Mouse (Mus musculus) macrophage (primary cell): Measurements from ENCODE around the gene Psenen. TPM values are rescaled to one million over a fixed set of nuclear protein-coding genes. Genes with fewer than 3 reads are reported as not detected.

Source experiments
- H3K27ac ChIP-seq: fragments of 350-480 bp; formaldehyde crosslinking; 2 replicates; pipeline ENCODE4 v1.9.0; 2021
- H3K36me3 ChIP-seq: fragments of 350-480 bp; formaldehyde crosslinking; 2 replicates; pipeline ENCODE4 v1.9.0; 2021; ENCODE audit errors: inconsistent target
- H3K4me3 ChIP-seq: fragments of 350-480 bp; formaldehyde crosslinking; 2 replicates; pipeline ENCODE4 v1.9.0; 2021; ENCODE audit errors: inconsistent target
- H3K79me2 ChIP-seq: fragments of 350-480 bp; formaldehyde crosslinking; 2 replicates; pipeline ENCODE4 v1.9.0; 2021; ENCODE audit errors: inconsistent target
- WGBS: methylation state at CpG from one replicate; pipeline ENCODE4 v1.1.7; 2026; ENCODE audit warnings: inconsistent platforms; ENCODE audit not compliant: missing documents; 5-methylcytosine and 5-hydroxymethylcytosine counted together
- polyA plus RNA-seq: library from polyadenylated mRNA; stranded (reverse); fragments of 250-400 nt; gene quantifications from 3 replicates; pipeline ENCODE4 v1.2.4, GENCODE M21; 2018; ENCODE audit warnings: inconsistent platforms

Psenen gene
- polyA plus RNA-seq, 1 experiment from 2014 or later, result 123 TPM

DNA sequence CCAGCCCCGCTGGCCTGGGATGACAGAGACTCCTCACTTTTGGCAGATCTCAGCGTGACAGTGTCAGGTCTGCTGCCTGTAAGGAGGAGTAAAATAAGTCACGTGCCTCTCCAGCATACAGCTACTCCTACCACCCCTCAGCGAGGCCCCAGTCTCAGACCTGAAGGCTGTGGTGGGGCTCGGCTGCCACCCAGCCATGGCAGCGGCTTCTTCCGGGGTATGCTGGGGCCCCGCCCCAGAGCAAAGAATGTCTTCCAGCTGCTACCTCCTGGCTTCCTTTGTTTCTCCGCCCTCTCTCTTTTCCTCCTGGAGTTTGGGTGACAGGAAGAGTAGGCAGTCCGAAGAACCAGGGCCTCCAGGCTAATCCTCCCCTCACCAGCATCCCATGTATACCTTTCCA is 37.5 kb downstream of the Psenen start:
- Histone ChIP-seq H3K36me3 (no peaks in the 10 kb centered on the region), H3K4me3 (no peak overlapping the region), H3K27ac (no peak overlapping the region), H3K79me2 (no peaks in the 10 kb centered on the region)
- 94% methylated on average over 10 of the region's 10 CpGs for WGBS

DNA sequence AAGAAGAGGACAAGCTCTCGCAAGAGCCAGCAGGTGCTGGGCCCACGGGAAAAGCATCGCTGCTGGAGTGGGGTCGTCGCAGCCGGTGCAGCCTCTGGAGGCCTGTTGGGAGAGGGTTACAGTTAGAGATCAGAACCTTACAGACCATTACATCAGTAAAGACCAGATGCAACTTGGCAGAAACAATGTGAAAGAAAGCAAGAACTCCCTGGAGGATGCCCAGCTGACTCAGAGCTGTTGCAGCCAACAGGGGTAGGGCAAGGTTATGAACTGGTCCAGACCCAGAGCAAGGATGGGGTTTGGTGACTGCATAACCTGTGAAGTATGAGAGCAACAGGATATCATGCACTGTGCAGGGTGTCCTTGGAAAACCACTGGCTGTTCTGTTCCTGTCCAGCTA is 38.9 kb downstream of the Psenen start:
- H3K4me3 ChIP-seq, result no peak overlapping the region
- H3K27ac ChIP-seq, result no peak overlapping the region
- no peaks in the 10 kb centered on the region for H3K79me2 ChIP-seq
- H3K36me3 ChIP-seq, result no peaks in the 10 kb centered on the region
- 92% methylated on average over 6 of the region's 6 CpGs for WGBS

DNA sequence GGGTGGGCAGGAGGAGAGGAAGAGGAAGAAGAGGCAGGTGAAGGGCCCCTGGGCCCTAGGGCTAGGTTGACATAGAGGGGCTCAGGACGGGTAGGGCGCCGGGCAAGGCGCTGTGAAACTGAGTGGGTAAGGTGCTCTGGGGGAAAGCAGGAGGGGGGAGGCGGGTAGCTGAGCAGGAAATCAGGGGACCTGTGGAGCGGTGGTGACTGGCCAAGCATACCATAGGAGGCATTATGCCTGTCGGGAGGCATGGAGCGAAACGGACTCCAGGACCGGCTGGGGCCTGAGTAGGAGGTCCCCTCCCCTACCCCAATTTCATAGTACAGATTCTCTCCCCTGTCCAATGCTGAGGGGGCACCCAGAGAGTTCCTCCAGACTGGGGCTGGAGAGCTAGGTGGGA is 40.6 kb downstream of the Psenen start:
- no peak overlapping the region for H3K4me3 ChIP-seq
- no peak overlapping the region for H3K27ac ChIP-seq
- WGBS, result 96% methylated on average over 10 of the region's 10 CpGs
- H3K79me2 ChIP-seq, result no peaks in the 10 kb centered on the region
- no peaks in the 10 kb centered on the region for H3K36me3 ChIP-seq

DNA sequence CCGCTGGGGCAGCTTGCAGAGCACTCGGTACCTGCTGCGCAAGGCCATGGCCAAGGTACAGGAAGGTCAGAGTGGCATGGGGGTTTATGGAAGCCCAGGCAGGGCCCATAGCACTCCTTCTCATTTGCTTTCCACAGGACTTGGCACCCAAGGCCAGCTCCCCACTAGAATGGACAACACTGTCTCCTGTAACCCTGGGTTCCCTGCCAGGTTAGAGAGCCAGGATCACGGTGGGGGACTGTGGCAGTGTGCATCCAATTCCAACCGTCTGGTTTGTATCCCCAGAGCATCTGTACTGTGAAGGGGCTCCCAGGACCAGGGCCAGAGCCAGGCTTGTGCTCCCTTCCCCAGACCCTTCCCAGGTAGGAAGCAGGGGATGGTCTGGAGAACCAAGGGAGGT is 42.6 kb downstream of the Psenen start:
- H3K4me3 ChIP-seq, result no peak overlapping the region
- WGBS, result 89% methylated on average over 5 of the region's 5 CpGs
- H3K36me3 ChIP-seq, result no peaks in the 10 kb centered on the region
- H3K79me2 ChIP-seq, result no peaks in the 10 kb centered on the region
- H3K27ac ChIP-seq, result no peak overlapping the region

DNA sequence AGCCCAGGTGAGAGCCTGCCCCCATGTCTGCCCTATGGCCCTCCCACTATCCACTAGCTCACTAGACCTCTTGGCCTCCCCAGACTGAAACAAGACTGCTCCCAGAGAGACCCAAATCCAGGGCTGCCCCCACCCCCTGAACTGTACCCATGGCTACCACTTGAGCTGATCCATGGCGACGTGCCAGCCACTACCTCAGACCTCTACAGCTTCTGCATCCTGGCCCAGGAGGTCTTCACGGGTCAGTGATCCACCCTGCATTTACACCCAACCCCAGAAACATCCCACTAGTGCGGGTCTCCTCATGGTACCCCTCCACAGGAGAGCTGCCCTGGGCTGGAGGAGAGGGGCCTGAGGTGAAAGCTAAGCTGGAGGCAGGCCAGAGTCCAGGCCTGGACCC is 43.0 kb downstream of the Psenen start:
- Histone ChIP-seq H3K36me3 (no peaks in the 10 kb centered on the region), H3K27ac (no peak overlapping the region), H3K4me3 (no peak overlapping the region), H3K79me2 (no peaks in the 10 kb centered on the region)
- WGBS, result 65% methylated on average over 4 of the region's 4 CpGs

DNA sequence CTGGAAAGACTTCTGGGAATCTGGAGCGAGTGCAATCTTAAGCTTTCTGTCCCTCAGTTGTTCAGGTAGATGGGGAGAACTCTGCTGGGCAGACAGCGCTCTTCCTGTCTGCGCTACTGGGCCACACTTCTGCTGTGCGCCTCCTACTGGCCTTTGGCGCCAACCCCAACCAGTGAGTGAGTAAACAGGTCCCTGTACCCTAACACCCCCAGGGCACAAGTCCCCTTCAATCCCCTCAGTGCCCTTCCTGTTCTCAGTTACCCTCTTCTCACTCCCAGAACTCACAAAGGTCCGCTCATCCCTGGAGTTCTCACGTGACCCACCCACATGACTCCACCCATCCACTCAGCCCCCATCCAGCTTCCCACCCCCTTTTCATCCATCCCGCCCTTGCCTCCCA is 45.1 kb downstream of the Psenen start:
- H3K36me3 ChIP-seq, result no peaks in the 10 kb centered on the region
- WGBS, result 63% methylated on average over 7 of the region's 8 CpGs

DNA sequence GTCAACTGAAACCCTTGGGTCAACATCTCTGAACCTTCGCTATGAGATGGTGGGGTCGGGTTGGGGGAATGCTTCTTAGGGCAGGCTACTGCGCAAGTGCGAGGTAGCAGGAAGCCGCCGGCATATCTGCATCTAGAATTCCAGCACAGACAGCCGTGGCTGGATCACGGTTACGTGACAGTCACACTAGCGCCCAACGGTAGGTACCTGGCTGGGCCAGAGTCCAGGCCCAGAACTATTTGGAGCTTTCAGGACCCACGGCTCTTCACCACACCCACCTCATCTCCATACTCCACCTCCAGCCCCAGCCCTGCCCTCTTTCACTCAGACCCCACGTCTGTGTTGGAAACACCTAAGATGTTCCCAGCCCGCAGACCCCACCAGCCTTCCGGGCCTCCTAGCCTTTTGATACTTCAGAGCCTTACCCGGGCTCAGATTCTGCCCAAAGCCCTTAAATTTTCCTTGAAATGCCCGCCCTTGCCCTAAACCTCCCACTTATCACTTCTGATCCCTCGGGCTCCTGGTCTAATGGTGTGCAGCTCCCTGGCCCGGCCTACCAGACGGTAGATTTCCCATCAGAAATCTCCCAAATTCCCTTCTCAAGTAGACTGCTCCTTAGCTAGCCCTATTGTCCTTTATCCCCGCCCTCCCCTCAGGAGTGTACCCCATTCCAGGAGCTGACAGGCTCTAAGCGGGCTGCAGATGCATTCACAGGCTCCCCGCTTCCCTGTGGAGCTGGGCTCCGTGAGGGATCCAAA is 48.2 kb downstream of the Psenen start:
- 79% methylated on average over 24 of the region's 24 CpGs for WGBS
- no peak overlapping the region for H3K4me3 ChIP-seq

More for the DNA sequence above, 45.1 kb downstream of the Psenen start:
- Histone ChIP-seq H3K4me3 (no peak overlapping the region), H3K27ac (no peak overlapping the region), H3K79me2 (no peaks in the 10 kb centered on the region)

More for the DNA sequence above, 48.2 kb downstream of the Psenen start:
- no peaks in the 10 kb centered on the region for H3K79me2 ChIP-seq
- H3K27ac ChIP-seq, result no peak overlapping the region
- no peaks in the 10 kb centered on the region for H3K36me3 ChIP-seq

Other genes with a start within 250 kb of the Psenen start
- 0.30 to 0.82 TPM (median 0.74 TPM) in 3 replicates for gene Syne4, start 248.8 kb downstream of the Psenen start, polyA plus RNA-seq
- 0.33 to 0.57 TPM (median 0.33 TPM) in 3 replicates for gene E130208F15Rik, start 241.9 kb downstream of the Psenen start, polyA plus RNA-seq
- gene Sdhaf1, start 239.7 kb downstream of the Psenen start, polyA plus RNA-seq, result 4.6 to 6.7 TPM (median 5.0 TPM) in 3 replicates
- gene Lrfn3, start 200.9 kb downstream of the Psenen start, polyA plus RNA-seq, result 0.07 TPM in 1 of 3 replicates, not detected in the others
- gene Tyrobp, start 149.9 kb downstream of the Psenen start, polyA plus RNA-seq, result 2,505 to 4,301 TPM (median 3,819 TPM) in 3 replicates
- 9.3 to 40.5 TPM (median 34.0 TPM) in 3 replicates for gene Hcst, start 143.8 kb downstream of the Psenen start, polyA plus RNA-seq
- gene Nfkbid, start 141.9 kb downstream of the Psenen start, polyA plus RNA-seq, result 3.2 to 8.3 TPM (median 6.3 TPM) in 3 replicates
- 0.67 to 1.3 TPM (median 0.75 TPM) in 3 replicates for gene Aplp1, start 118.1 kb downstream of the Psenen start, polyA plus RNA-seq
- gene Kirrel2, start 105.9 kb downstream of the Psenen start, polyA plus RNA-seq, result not detected in 3 replicates
- not detected in 3 replicates for gene Nphs1, start 105.3 kb downstream of the Psenen start, polyA plus RNA-seq
- gene Prodh2, start 70.0 kb downstream of the Psenen start, polyA plus RNA-seq, result not detected in 3 replicates
- 0.09 to 0.30 TPM (median 0.16 TPM) in 3 replicates for gene Arhgap33, start 28.6 kb downstream of the Psenen start, polyA plus RNA-seq
- gene Hspb6, start 11.4 kb downstream of the Psenen start, polyA plus RNA-seq, result 3.0 to 7.5 TPM (median 3.9 TPM) in 3 replicates
- gene Proser3, start 11.3 kb downstream of the Psenen start, polyA plus RNA-seq, result 1.8 to 5.6 TPM (median 2.0 TPM) in 3 replicates
- 18.0 to 27.7 TPM (median 25.4 TPM) in 3 replicates for gene Lin37, start 3.8 kb downstream of the Psenen start, polyA plus RNA-seq
- 61.4 to 79.9 TPM (median 65.3 TPM) in 3 replicates for gene U2af1l4, start 326 bp downstream of the Psenen start, polyA plus RNA-seq
- gene Gm49396, start 283 bp downstream of the Psenen start, polyA plus RNA-seq, result 0.69 to 3.4 TPM (median 0.84 TPM) in 3 replicates
- 0.68 TPM in 1 of 3 replicates, not detected in the others for gene Igflr1, start 1.8 kb upstream of the Psenen start, polyA plus RNA-seq
- gene Kmt2b, start 25.1 kb upstream of the Psenen start, polyA plus RNA-seq, result 13.9 to 35.4 TPM (median 16.1 TPM) in 3 replicates
- gene Zbtb32, start 35.3 kb upstream of the Psenen start, polyA plus RNA-seq, result 0.14 TPM in 1 of 3 replicates, not detected in the others
- 0.46 TPM in 1 of 3 replicates, not detected in the others for gene Upk1a, start 49.2 kb upstream of the Psenen start, polyA plus RNA-seq
- gene Cox6b1, start 62.5 kb upstream of the Psenen start, polyA plus RNA-seq, result 333 to 597 TPM (median 504 TPM) in 3 replicates
- not detected in 3 replicates for gene Etv2, start 72.2 kb upstream of the Psenen start, polyA plus RNA-seq
- 49.7 to 73.5 TPM (median 66.3 TPM) in 3 replicates for gene Rbm42, start 86.7 kb upstream of the Psenen start, polyA plus RNA-seq
- gene Haus5, start 101.4 kb upstream of the Psenen start, polyA plus RNA-seq, result 4.8 to 11.7 TPM (median 6.3 TPM) in 3 replicates
- not detected in 3 replicates for gene Pmis2, start 108.0 kb upstream of the Psenen start, polyA plus RNA-seq
- gene 2200002J24Rik, start 135.3 kb upstream of the Psenen start, polyA plus RNA-seq, result not detected in 3 replicates
- gene Atp4a, start 148.6 kb upstream of the Psenen start, polyA plus RNA-seq, result not detected in 3 replicates
- 24.1 to 98.6 TPM (median 72.6 TPM) in 3 replicates for gene Tmem147, start 165.9 kb upstream of the Psenen start, polyA plus RNA-seq
- not detected in 3 replicates for gene Gapdhs, start 180.1 kb upstream of the Psenen start, polyA plus RNA-seq
- gene Sbsn, start 187.8 kb upstream of the Psenen start, polyA plus RNA-seq, result 0.54 to 2.3 TPM (median 1.5 TPM) in 3 replicates
- gene Dmkn, start 200.1 kb upstream of the Psenen start, polyA plus RNA-seq, result 0.37 TPM in 1 of 3 replicates, not detected in the others
- gene Krtdap, start 224.3 kb upstream of the Psenen start, polyA plus RNA-seq, result not detected in 3 replicates